Comparison of ENCODE assay signal across 15 mouse cellular contexts in the genomic region with DNA sequence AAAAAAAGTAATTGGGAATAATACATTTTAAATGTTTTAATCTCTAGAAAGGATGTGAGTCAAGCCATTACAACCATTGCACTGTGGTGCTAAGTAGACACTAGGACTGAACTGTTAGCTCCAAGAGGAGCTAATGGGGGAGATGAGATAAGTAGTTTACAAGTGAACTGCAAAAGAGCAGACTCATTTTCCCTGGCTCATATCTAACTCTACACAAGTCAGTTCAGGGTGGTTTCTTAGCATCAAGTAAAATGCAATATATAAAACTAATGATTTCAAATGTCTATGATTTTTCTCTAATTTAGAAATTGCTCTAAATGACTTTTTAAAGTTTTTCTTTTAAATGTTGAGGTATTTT.
"Had no signal": no experiment of that assay in that cellular context is flagged by ENCODE, and none has a peak within 500 bp of the region (broad histone marks: within the 10 kb centered on the region; RNA-seq: fewer than 3 reads in every experiment).

No protein-coding gene starts in this region.

- H3K4me3 ChIP-seq: neural tube, embryonic 13.5 days; neural tube, embryonic 15.5 days; stomach, embryonic 15.5 days had no signal

- H3K27me3 ChIP-seq: neural tube, embryonic 13.5 days; neural tube, embryonic 15.5 days; stomach, embryonic 15.5 days had no signal

- DNase-seq: retina, postnatal 1 day; right cerebral cortex, postnatal 14 days; right cerebral cortex, postnatal 25 days; right cerebral cortex, postnatal 4 days; spleen, adult 18-20 months; thymus, adult 18-20 months; thymus, adult 2 months; thymus, postnatal 14 days; thymus, postnatal 25 days; thymus, postnatal 36 days; thymus, postnatal 4 days had no signal

- H3K4me1 ChIP-seq: neural tube, embryonic 13.5 days; neural tube, embryonic 15.5 days; stomach, embryonic 15.5 days had no signal

- H3K9me3 ChIP-seq: neural tube, embryonic 13.5 days; neural tube, embryonic 15.5 days; stomach, embryonic 15.5 days had no signal

- H3K27ac ChIP-seq: neural tube, embryonic 13.5 days; neural tube, embryonic 15.5 days; stomach, embryonic 15.5 days; stomach, postnatal 0 days had no signal

- H3K9ac ChIP-seq: neural tube, embryonic 13.5 days; neural tube, embryonic 15.5 days; stomach, embryonic 15.5 days had no signal

- H3K36me3 ChIP-seq: neural tube, embryonic 13.5 days; neural tube, embryonic 15.5 days; stomach, embryonic 15.5 days had no signal
